Mouse (Mus musculus): ENCODE measurements around the gene Ddc. TPM values are rescaled to one million over a fixed set of nuclear protein-coding genes. Genes with fewer than 3 reads are reported as not detected.

Ddc gene
- total RNA-seq, 1 experiment from 2014 or later: not detected

- no peak for ATAC-seq (replicated peaks; ENCODE audit: insufficient number of reproducible peaks, low FRiP score, low TSS enrichment, poor library complexity, severe bottlenecking)
Measured at GRCm38 (mm10) chr11:11809404-11810175, 88.4 kb downstream of the Ddc start.

GRCm38 (mm10) chr11:11808820-11809403 is 89.0 kb downstream of the Ddc start, which contains the start of gene Fignl1:
Fignl1 (minus strand) TSS chr11:11808962.
- peak; percentile 90 for ATAC-seq (replicated peaks; ENCODE audit: insufficient number of reproducible peaks, low FRiP score, low TSS enrichment, poor library complexity, severe bottlenecking)

- no peak for ATAC-seq (replicated peaks; ENCODE audit: insufficient number of reproducible peaks, low FRiP score, low TSS enrichment, poor library complexity, severe bottlenecking)
Measured at GRCm38 (mm10) chr11:11808035-11808819, 89.7 kb downstream of the Ddc start.

GRCm38 (mm10) chr11:11805951-11806350 is 92.0 kb downstream of the Ddc start:
- no peak for ATAC-seq (replicated peaks; ENCODE audit: insufficient number of reproducible peaks, low FRiP score, low TSS enrichment, poor library complexity, severe bottlenecking)

- no peak for ATAC-seq (replicated peaks; ENCODE audit: insufficient number of reproducible peaks, low FRiP score, low TSS enrichment, poor library complexity, severe bottlenecking)
Measured at GRCm38 (mm10) chr11:11804421-11804820, 93.5 kb downstream of the Ddc start.

- ATAC-seq (replicated peaks; ENCODE audit: insufficient number of reproducible peaks, low FRiP score, low TSS enrichment, poor library complexity, severe bottlenecking): no peak
Measured at GRCm38 (mm10) chr11:11801067-11801466, 96.9 kb downstream of the Ddc start.

- no peak for ATAC-seq (replicated peaks; ENCODE audit: insufficient number of reproducible peaks, low FRiP score, low TSS enrichment, poor library complexity, severe bottlenecking)
Measured at GRCm38 (mm10) chr11:11800304-11800703, 97.6 kb downstream of the Ddc start.

- no peak for ATAC-seq (replicated peaks; ENCODE audit: insufficient number of reproducible peaks, low FRiP score, low TSS enrichment, poor library complexity, severe bottlenecking)
Measured at GRCm38 (mm10) chr11:11798690-11799089, 99.3 kb downstream of the Ddc start.

- no peak for ATAC-seq (replicated peaks; ENCODE audit: insufficient number of reproducible peaks, low FRiP score, low TSS enrichment, poor library complexity, severe bottlenecking)
Measured at GRCm38 (mm10) chr11:11794626-11795025, 103.3 kb downstream of the Ddc start.

GRCm38 (mm10) chr11:11788521-11788974 is 109.4 kb downstream of the Ddc start:
- ATAC-seq (replicated peaks; ENCODE audit: insufficient number of reproducible peaks, low FRiP score, low TSS enrichment, poor library complexity, severe bottlenecking): peak; percentile 82

GRCm38 (mm10) chr11:11785457-11785856 is 112.5 kb downstream of the Ddc start:
- 0 out of 2 replicates have a peak, but pooled peaks have one; percentile 9 for ATAC-seq (replicated peaks; ENCODE audit: insufficient number of reproducible peaks, low FRiP score, low TSS enrichment, poor library complexity, severe bottlenecking)

GRCm38 (mm10) chr11:11781728-11782127 is 116.2 kb downstream of the Ddc start:
- ATAC-seq (replicated peaks; ENCODE audit: insufficient number of reproducible peaks, low FRiP score, low TSS enrichment, poor library complexity, severe bottlenecking): peak; percentile 49

- ATAC-seq (replicated peaks; ENCODE audit: insufficient number of reproducible peaks, low FRiP score, low TSS enrichment, poor library complexity, severe bottlenecking): no peak
Measured at GRCm38 (mm10) chr11:11778345-11778744, 119.6 kb downstream of the Ddc start.

GRCm38 (mm10) chr11:11777796-11778195 is 120.1 kb downstream of the Ddc start:
- no peak for ATAC-seq (replicated peaks; ENCODE audit: insufficient number of reproducible peaks, low FRiP score, low TSS enrichment, poor library complexity, severe bottlenecking)

GRCm38 (mm10) chr11:11777246-11777645 is 120.7 kb downstream of the Ddc start:
- peak; percentile 35; the same call in 1 of the 2 replicates for ATAC-seq (replicated peaks; ENCODE audit: insufficient number of reproducible peaks, low FRiP score, low TSS enrichment, poor library complexity, severe bottlenecking)

GRCm38 (mm10) chr11:11776822-11777174 is 121.1 kb downstream of the Ddc start:
- ATAC-seq (replicated peaks; ENCODE audit: insufficient number of reproducible peaks, low FRiP score, low TSS enrichment, poor library complexity, severe bottlenecking): peak; percentile 41

GRCm38 (mm10) chr11:11776071-11776821 is 121.7 kb downstream of the Ddc start:
- no peak for ATAC-seq (replicated peaks; ENCODE audit: insufficient number of reproducible peaks, low FRiP score, low TSS enrichment, poor library complexity, severe bottlenecking)

- no peak for ATAC-seq (replicated peaks; ENCODE audit: insufficient number of reproducible peaks, low FRiP score, low TSS enrichment, poor library complexity, severe bottlenecking)
Measured at GRCm38 (mm10) chr11:11774893-11775292, 123.1 kb downstream of the Ddc start.

- ATAC-seq (replicated peaks; ENCODE audit: insufficient number of reproducible peaks, low FRiP score, low TSS enrichment, poor library complexity, severe bottlenecking): no peak
Measured at GRCm38 (mm10) chr11:11774384-11774783, 123.6 kb downstream of the Ddc start.

Measured in monocyte, adult 5-6 weeks (primary cell).